Mouse (Mus musculus) neural tube, embryonic 12.5 days (tissue): Measurements from ENCODE around the gene Celf1. TPM values are rescaled to one million over a fixed set of nuclear protein-coding genes. Genes with fewer than 3 reads are reported as not detected.

Experiments
- polyA plus RNA-seq: library from polyadenylated mRNA; unstranded; fragments of >200 nt; fragmentation: Nextera tagmentation; extraction: Ambion mirVana; gene quantifications from 2 replicates; pipeline ENCODE4 v1.2.1, GENCODE M21; 2016

The Celf1 gene
- polyA plus RNA-seq, 1 experiment from 2014 or later: 143 TPM

Other genes starting within 250 kb of the Celf1 start
- 130 and 134 TPM in 2 replicates for gene Fnbp4, start 195.0 kb upstream of the Celf1 start, polyA plus RNA-seq
- gene Agbl2, start 157.7 kb upstream of the Celf1 start, polyA plus RNA-seq: 0.22 and 0.28 TPM in 2 replicates
- gene Mtch2, start 93.2 kb upstream of the Celf1 start, polyA plus RNA-seq: 216 and 237 TPM in 2 replicates
- gene C1qtnf4, start 54.5 kb upstream of the Celf1 start, polyA plus RNA-seq: 62.3 and 74.0 TPM in 2 replicates
- gene Kbtbd4, start 35.6 kb upstream of the Celf1 start, polyA plus RNA-seq: 46.8 and 48.2 TPM in 2 replicates
- gene Ndufs3, start 35.6 kb upstream of the Celf1 start, polyA plus RNA-seq: 195 and 205 TPM in 2 replicates
- gene Rapsn, start 95.2 kb downstream of the Celf1 start, polyA plus RNA-seq: 3.5 and 4.7 TPM in 2 replicates
- gene Psmc3, start 113.6 kb downstream of the Celf1 start, polyA plus RNA-seq: 281 and 296 TPM in 2 replicates
- 30.0 and 30.9 TPM in 2 replicates for gene Slc39a13, start 130.0 kb downstream of the Celf1 start, polyA plus RNA-seq
- 4.0 and 4.6 TPM in 2 replicates for gene Spi1, start 142.0 kb downstream of the Celf1 start, polyA plus RNA-seq
- gene Mybpc3, start 177.8 kb downstream of the Celf1 start, polyA plus RNA-seq: 0.30 and 0.80 TPM in 2 replicates
- gene Madd, start 243.5 kb downstream of the Celf1 start, polyA plus RNA-seq: 42.0 and 51.8 TPM in 2 replicates